Mouse (Mus musculus) kidney, adult 2 months (tissue): ENCODE measurements around the gene Gbgt1.

Experiments
- CTCF ChIP-seq: fragments of 200-500 bp; conservative IDR thresholded peaks from 2 replicates; pipeline ENCODE4 v1.5.1; 2011; ENCODE audit warnings: low read depth, mild to moderate bottlenecking, control low read depth, low read length, moderate library complexity, mixed read lengths; ENCODE audit not compliant: insufficient read depth, insufficient read length
- POLR2A ChIP-seq: fragments of 200-500 bp; IDR thresholded peaks from one replicate; pipeline ENCODE4 v1.6.1; 2011; ENCODE audit warnings: low read depth, low read length, control low read depth

GRCm38 (mm10) chr2:28469461-28469860 lies 27.2 kb upstream of the Gbgt1 start:
- no peak for TF ChIP-seq POLR2A
- no peak for TF ChIP-seq CTCF
